Mouse (Mus musculus) liver, embryonic 12.5 days (tissue): ENCODE results near the gene Lmod3. TPM values are rescaled to one million over a fixed set of nuclear protein-coding genes. Genes with fewer than 3 reads are reported as not detected.

Source experiments
- ATAC-seq: fragments of 200-750 bp; cut with Nextera tagmentation; 2 replicates; pipeline ENCODE4 v1.8.0; 2017; ENCODE audit warnings: moderate number of reproducible peaks, mild to moderate bottlenecking, moderate library complexity
- H3K27ac ChIP-seq: fragments of 300-500 bp; sonication (generic); 2 replicates; pipeline ENCODE4 v1.5.1; 2016; ENCODE audit warnings: mild to moderate bottlenecking
- H3K27me3 ChIP-seq: fragments of 300-500 bp; sonication (generic); replicated peaks from 2 replicates; pipeline ENCODE4 v1.6.1; 2016; ENCODE audit warnings: mild to moderate bottlenecking, moderate library complexity
- H3K36me3 ChIP-seq: fragments of 300-500 bp; sonication (generic); 2 replicates; pipeline ENCODE4 v1.6.1; 2016; ENCODE audit warnings: mild to moderate bottlenecking, moderate library complexity
- H3K4me1 ChIP-seq: fragments of 300-500 bp; sonication (generic); 2 replicates; pipeline ENCODE4 v1.6.1; 2016
- H3K4me2 ChIP-seq: fragments of 300-500 bp; sonication (generic); 2 replicates; pipeline ENCODE4 v1.6.1; 2016; ENCODE audit warnings: mild to moderate bottlenecking, moderate library complexity
- H3K4me3 ChIP-seq: fragments of 300-500 bp; sonication (generic); 2 replicates; pipeline ENCODE4 v1.5.1; 2016; ENCODE audit warnings: mild to moderate bottlenecking, moderate library complexity
- H3K9ac ChIP-seq: fragments of 300-500 bp; sonication (generic); 2 replicates; pipeline ENCODE4 v1.6.1; 2016; ENCODE audit warnings: mild to moderate bottlenecking, moderate library complexity
- H3K9me3 ChIP-seq: fragments of 300-500 bp; sonication (generic); replicated peaks from 2 replicates; pipeline ENCODE4 v1.6.1; 2016; ENCODE audit warnings: mild to moderate bottlenecking, moderate library complexity
- WGBS: fragments of 180-500 bp; shearing (Covaris S2); methylation state at CpG from one replicate; pipeline ENCODE4 v1.1.7; 2016; ENCODE audit not compliant: insufficient replicate concordance; 5-methylcytosine and 5-hydroxymethylcytosine counted together
- polyA plus RNA-seq: library from polyadenylated mRNA; unstranded; fragments of >200 nt; fragmentation: Nextera tagmentation; extraction: Ambion mirVana; gene quantifications from 2 replicates; pipeline ENCODE4 v1.2.1, GENCODE M21; 2016

Lmod3 gene
- polyA plus RNA-seq, 1 experiment from 2014 or later, result 0.05 TPM

- ATAC-seq, result no peak
- Histone ChIP-seq H3K27me3 (no peaks in the 10 kb centered on the region), H3K27ac (no peak overlapping the region), H3K4me1 (peaks cover 6% of the 10 kb centered on the region), H3K4me3 (no peak overlapping the region), H3K9me3 (no peaks in the 10 kb centered on the region), H3K36me3 (no peaks in the 10 kb centered on the region), H3K4me2 (no peak overlapping the region), H3K9ac (no peak overlapping the region)
- WGBS, result 31% methylated on average over 6 of the region's 6 CpGs
Measured at GRCm38 (mm10) chr6:97250966-97251365, 1.6 kb downstream of the Lmod3 start.

- no peak for ATAC-seq
- Histone ChIP-seq H3K9ac (no peak overlapping the region), H3K27ac (no peak overlapping the region)
Measured at GRCm38 (mm10) chr6:97245200-97245599, 7.4 kb downstream of the Lmod3 start.

GRCm38 (mm10) chr6:97242522-97242921 lies 10.0 kb downstream of the Lmod3 start:
- Histone ChIP-seq H3K36me3 (no peaks in the 10 kb centered on the region), H3K9ac (no peak overlapping the region), H3K27me3 (no peaks in the 10 kb centered on the region), H3K4me2 (no peak overlapping the region), H3K4me1 (no peaks in the 10 kb centered on the region), H3K4me3 (no peak overlapping the region), H3K9me3 (peaks cover 8% of the 10 kb centered on the region; the same call in 1 of the 2 replicates), H3K27ac (no peak overlapping the region)
- no peak for ATAC-seq
- WGBS, result 72% methylated on average over 4 of the region's 4 CpGs

More at GRCm38 (mm10) chr6:97245200-97245599, 7.4 kb downstream of the Lmod3 start:
- Histone ChIP-seq H3K27me3 (no peaks in the 10 kb centered on the region), H3K4me1 (no peaks in the 10 kb centered on the region), H3K36me3 (no peaks in the 10 kb centered on the region), H3K4me2 (no peak overlapping the region), H3K4me3 (no peak overlapping the region), H3K9me3 (no peaks in the 10 kb centered on the region)

- no peak for ATAC-seq
- no peak overlapping the region for H3K4me3 ChIP-seq
- no peak overlapping the region for H3K9ac ChIP-seq
- H3K4me1 ChIP-seq, result no peaks in the 10 kb centered on the region
- no peaks in the 10 kb centered on the region for H3K36me3 ChIP-seq
- H3K27me3 ChIP-seq, result no peaks in the 10 kb centered on the region
- peaks cover 8% of the 10 kb centered on the region; the same call in 1 of the 2 replicates for H3K9me3 ChIP-seq
- no peak overlapping the region for H3K4me2 ChIP-seq
- 71% methylated on average over 5 of the region's 5 CpGs for WGBS
- no peak overlapping the region for H3K27ac ChIP-seq
Measured at GRCm38 (mm10) chr6:97240092-97240491, 12.5 kb downstream of the Lmod3 start.

GRCm38 (mm10) chr6:97239360-97239759 lies 13.2 kb downstream of the Lmod3 start:
- 74% methylated on average over 6 of the region's 6 CpGs for WGBS
- Histone ChIP-seq H3K9me3 (peaks cover 8% of the 10 kb centered on the region; the same call in 1 of the 2 replicates), H3K27ac (no peak overlapping the region)

GRCm38 (mm10) chr6:97236088-97236487 lies 16.5 kb downstream of the Lmod3 start:
- no peak overlapping the region for H3K4me3 ChIP-seq
- WGBS, result 88% methylated on average over 5 of the region's 5 CpGs
- no peak for ATAC-seq
- no peak overlapping the region for H3K27ac ChIP-seq
- H3K9me3 ChIP-seq, result peaks cover 8% of the 10 kb centered on the region; the same call in 1 of the 2 replicates
- H3K9ac ChIP-seq, result no peak overlapping the region
- no peaks in the 10 kb centered on the region for H3K27me3 ChIP-seq
- H3K4me1 ChIP-seq, result no peaks in the 10 kb centered on the region
- no peak overlapping the region for H3K4me2 ChIP-seq
- peaks cover 31% of the 10 kb centered on the region for H3K36me3 ChIP-seq

More at GRCm38 (mm10) chr6:97239360-97239759, 13.2 kb downstream of the Lmod3 start:
- peaks cover 3% of the 10 kb centered on the region; the same call in 1 of the 2 replicates for H3K36me3 ChIP-seq
- H3K4me3 ChIP-seq, result no peak overlapping the region
- no peak for ATAC-seq
- H3K4me1 ChIP-seq, result no peaks in the 10 kb centered on the region
- no peak overlapping the region for H3K9ac ChIP-seq
- H3K4me2 ChIP-seq, result no peak overlapping the region
- no peaks in the 10 kb centered on the region for H3K27me3 ChIP-seq

GRCm38 (mm10) chr6:97234911-97235668 lies 17.5 kb downstream of the Lmod3 start:
- Histone ChIP-seq H3K9ac (no peak overlapping the region), H3K4me1 (no peaks in the 10 kb centered on the region), H3K27ac (no peak overlapping the region), H3K9me3 (peaks cover 8% of the 10 kb centered on the region; the same call in 1 of the 2 replicates), H3K4me3 (no peak overlapping the region), H3K27me3 (no peaks in the 10 kb centered on the region), H3K36me3 (peaks cover 40% of the 10 kb centered on the region), H3K4me2 (no peak overlapping the region)
- WGBS, result 62% methylated on average over 7 of the region's 7 CpGs
- no peak for ATAC-seq

- H3K4me1 ChIP-seq, result peaks cover 31% of the 10 kb centered on the region
- H3K4me2 ChIP-seq, result no peak overlapping the region
- no peak overlapping the region for H3K9ac ChIP-seq
- no peak overlapping the region for H3K4me3 ChIP-seq
- ATAC-seq, result no peak
- H3K27ac ChIP-seq, result no peak overlapping the region
- 82% methylated on average over 9 of the region's 9 CpGs for WGBS
- no peaks in the 10 kb centered on the region for H3K9me3 ChIP-seq
- no peaks in the 10 kb centered on the region for H3K27me3 ChIP-seq
- peaks cover 60% of the 10 kb centered on the region for H3K36me3 ChIP-seq
Measured at GRCm38 (mm10) chr6:97227067-97227847, 25.3 kb downstream of the Lmod3 start.

GRCm38 (mm10) chr6:97226083-97226491 lies 26.5 kb downstream of the Lmod3 start:
- peak; percentile 25; the same call in 1 of the 2 replicates for ATAC-seq
- H3K9ac ChIP-seq, result no peak overlapping the region
- no peaks in the 10 kb centered on the region for H3K9me3 ChIP-seq
- H3K27me3 ChIP-seq, result no peaks in the 10 kb centered on the region
- peaks cover 42% of the 10 kb centered on the region for H3K4me1 ChIP-seq
- no peak overlapping the region for H3K4me2 ChIP-seq
- H3K4me3 ChIP-seq, result no peak overlapping the region
- H3K27ac ChIP-seq, result no peak overlapping the region
- WGBS, result 43% methylated on average over 1 of the region's 1 CpGs
- H3K36me3 ChIP-seq, result peaks cover 50% of the 10 kb centered on the region

GRCm38 (mm10) chr6:97224505-97224904 lies 28.1 kb downstream of the Lmod3 start:
- Histone ChIP-seq H3K27ac (no peak overlapping the region), H3K4me1 (peaks cover 53% of the 10 kb centered on the region), H3K4me2 (no peak overlapping the region), H3K36me3 (peaks cover 35% of the 10 kb centered on the region), H3K9me3 (no peaks in the 10 kb centered on the region), H3K9ac (no peak overlapping the region), H3K4me3 (no peak overlapping the region), H3K27me3 (no peaks in the 10 kb centered on the region)
- ATAC-seq, result no peak
- 91% methylated on average over 8 of the region's 8 CpGs for WGBS

GRCm38 (mm10) chr6:97223566-97223965 lies 29.0 kb downstream of the Lmod3 start:
- Histone ChIP-seq H3K27ac (peak overlapping the region; percentile 32; the same call in 1 of the 2 replicates), H3K4me3 (no peak overlapping the region), H3K27me3 (no peaks in the 10 kb centered on the region), H3K36me3 (peaks cover 29% of the 10 kb centered on the region), H3K4me1 (peaks cover 59% of the 10 kb centered on the region), H3K9ac (no peak overlapping the region), H3K9me3 (no peaks in the 10 kb centered on the region), H3K4me2 (no peak overlapping the region)
- 70% methylated on average over 4 of the region's 4 CpGs for WGBS
- ATAC-seq, result no peak

- H3K27ac ChIP-seq, result peak overlapping the region; percentile 27; the same call in 1 of the 2 replicates
Measured at GRCm38 (mm10) chr6:97222931-97223467, 29.6 kb downstream of the Lmod3 start.

More at GRCm38 (mm10) chr6:97222931-97223467, 29.6 kb downstream of the Lmod3 start:
- ATAC-seq, result peak; percentile 67
- H3K4me3 ChIP-seq, result no peak overlapping the region
- H3K9ac ChIP-seq, result no peak overlapping the region
- H3K27me3 ChIP-seq, result no peaks in the 10 kb centered on the region
- peaks cover 59% of the 10 kb centered on the region for H3K4me1 ChIP-seq
- H3K36me3 ChIP-seq, result peaks cover 26% of the 10 kb centered on the region
- no peaks in the 10 kb centered on the region for H3K9me3 ChIP-seq
- WGBS, result 23% methylated on average over 5 of the region's 5 CpGs
- peak overlapping the region; percentile 44 for H3K4me2 ChIP-seq
